ENCODE assay signal across 16 mouse cellular contexts in the genomic region with DNA sequence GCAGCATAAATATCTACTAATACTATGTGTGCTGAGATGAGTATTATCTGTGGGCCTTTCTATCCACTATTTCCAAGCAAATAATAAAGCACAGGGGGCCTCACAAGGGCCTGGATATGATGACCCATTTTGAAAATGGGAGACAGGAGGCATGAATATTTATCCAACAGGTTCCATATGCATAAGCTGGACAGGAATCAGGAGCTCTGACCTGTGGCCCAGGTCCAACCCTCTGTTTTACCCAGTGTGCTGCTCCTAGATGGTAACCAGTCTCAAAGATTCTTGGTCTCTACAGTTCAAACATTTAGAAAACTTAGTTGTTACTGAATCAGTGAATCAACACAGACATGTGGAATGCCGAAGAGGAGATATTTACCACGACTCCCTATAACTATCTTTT.
"Had no signal": no experiment of that assay in that cellular context is flagged by ENCODE, and none has a peak within 500 bp of the region (broad histone marks: within the 10 kb centered on the region; RNA-seq: fewer than 3 reads in every experiment).

No protein-coding gene starts in this region.

- H3K4me3 ChIP-seq: left cerebral cortex, adult 2 months; limb, embryonic 15.5 days; liver, embryonic 12.5 days; midbrain, embryonic 10.5 days; midbrain, embryonic 15.5 days; neural tube, embryonic 12.5 days; stomach, embryonic 15.5 days had no signal

- H3K27ac ChIP-seq: kidney, postnatal 0 days; left cerebral cortex, adult 2 months; limb, embryonic 15.5 days; liver, embryonic 12.5 days; midbrain, embryonic 10.5 days; midbrain, embryonic 15.5 days; neural tube, embryonic 12.5 days; stomach, embryonic 15.5 days had no signal

- ATAC-seq: liver, embryonic 12.5 days; midbrain, embryonic 15.5 days had no signal

- H3K27me3 ChIP-seq: limb, embryonic 15.5 days; midbrain, embryonic 15.5 days; neural tube, embryonic 12.5 days; stomach, embryonic 15.5 days had no signal

- H3K36me3 ChIP-seq: limb, embryonic 15.5 days; liver, embryonic 12.5 days; midbrain, embryonic 10.5 days; midbrain, embryonic 15.5 days; neural tube, embryonic 12.5 days; stomach, embryonic 15.5 days had no signal

- H3K9ac ChIP-seq: limb, embryonic 15.5 days; liver, embryonic 12.5 days; lung, embryonic 14.5 days; midbrain, embryonic 15.5 days; neural tube, embryonic 12.5 days; stomach, embryonic 15.5 days had no signal

- H3K4me1 ChIP-seq: limb, embryonic 15.5 days; liver, embryonic 12.5 days; stomach, embryonic 15.5 days had no signal

- H3K4me2 ChIP-seq: limb, embryonic 15.5 days; liver, embryonic 12.5 days; lung, embryonic 14.5 days; midbrain, embryonic 15.5 days; neural tube, embryonic 12.5 days; stomach, embryonic 15.5 days had no signal

- DNase-seq: kidney, adult 8-10 months; kidney, postnatal 4 days; lung, embryonic 14.5 days; lung, postnatal 10 days; lung, postnatal 4 days; retina, postnatal 1 day; right cerebral cortex, postnatal 14 days; thymus, postnatal 36 days had no signal

- H3K9me3 ChIP-seq: limb, embryonic 15.5 days; liver, embryonic 12.5 days; midbrain, embryonic 10.5 days; midbrain, embryonic 15.5 days; neural tube, embryonic 12.5 days; stomach, embryonic 15.5 days had no signal
